Mouse (Mus musculus) ES-Bruce4 (cell line): Measurements from ENCODE around the gene Rpl9.

Source experiments
- CTCF ChIP-seq: IDR thresholded peaks from one replicate; pipeline ENCODE4 v1.8.1; 2011; ENCODE audit warnings: low read depth, low read length
- POLR2A ChIP-seq: IDR thresholded peaks from one replicate; pipeline ENCODE4 v1.8.1; 2011; ENCODE audit warnings: low read length; ENCODE audit not compliant: insufficient read depth

DNA sequence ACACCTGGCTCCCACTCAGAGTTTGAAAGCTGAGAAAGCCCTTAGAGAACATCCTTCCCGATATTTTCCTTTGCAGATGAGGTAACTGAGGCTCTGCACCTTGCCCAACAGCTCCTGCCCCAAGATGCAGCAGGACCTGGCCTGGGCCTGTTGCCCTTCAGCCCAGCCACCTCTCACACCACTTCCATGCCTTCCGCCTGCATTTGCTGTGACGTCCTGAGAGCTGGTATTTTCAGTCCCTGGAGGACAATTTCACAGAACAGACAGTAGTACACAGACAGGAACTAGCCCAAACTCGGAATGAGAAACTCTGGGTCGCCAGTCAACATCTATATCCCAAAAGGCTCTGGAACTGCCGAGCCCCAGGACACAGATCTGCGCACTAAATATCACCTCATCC, 16.5 kb downstream of the Rpl9 start:
- TF ChIP-seq POLR2A (no peak), CTCF (no peak)
